In genomic region chr15:101068029-101068428, GRCm38 (mm10) we compare ENCODE assay signal across 13 mouse cellular contexts. TPM values are rescaled to one million over a fixed set of nuclear protein-coding genes. Genes with fewer than 3 reads are reported as not detected.
DNase-seq lines count a peak whose midpoint lies in the region; ATAC-seq lines count a peak whose summit lies in the region.
"Had no signal": no experiment of that assay in that cellular context is flagged by ENCODE, and none has a peak within 500 bp of the region (broad histone marks: within the 10 kb centered on the region; RNA-seq: fewer than 3 reads in every experiment).

No protein-coding gene starts in this region.

- no peak overlapping the region for H3K9ac ChIP-seq in forebrain, embryonic 12.5 days
- no peak overlapping the region for H3K9ac ChIP-seq in forebrain, embryonic 15.5 days (replicated peaks)
- H3K9ac ChIP-seq in lung, embryonic 15.5 days, result no peak overlapping the region
- H3K9ac ChIP-seq: limb, embryonic 13.5 days had no signal

- H3K4me1 ChIP-seq in forebrain, embryonic 12.5 days, result peaks cover 77% of the 10 kb centered on the region
- H3K4me1 ChIP-seq in forebrain, embryonic 15.5 days, result peaks cover 2% of the 10 kb centered on the region; the same call in 1 of the 2 replicates
- H3K4me1 ChIP-seq in lung, embryonic 15.5 days, result peaks cover 75% of the 10 kb centered on the region

- no peak for DNase-seq in lung, adult 18-20 months
- peak; percentile 42 for DNase-seq in heart, postnatal 25 days (ENCODE audit: low spot score)
- DNase-seq in lung, postnatal 14 days, result peak; percentile 44
- DNase-seq in frontal cortex, postnatal 36 days (ENCODE audit: low spot score in 2 of 2), result no peak
- no peak for DNase-seq in cerebellum, postnatal 36 days
- DNase-seq: embryo, embryonic 11 days; thymus, postnatal 14 days had no signal

- no peak overlapping the region for H3K4me2 ChIP-seq in forebrain, embryonic 12.5 days
- no peak overlapping the region for H3K4me2 ChIP-seq in forebrain, embryonic 15.5 days (replicated peaks)
- H3K4me2 ChIP-seq in lung, embryonic 15.5 days, result no peak overlapping the region
- H3K4me2 ChIP-seq: limb, embryonic 13.5 days had no signal

- ATAC-seq in forebrain, embryonic 12.5 days (ENCODE audit: low FRiP score), result no peak
- no peak for ATAC-seq in forebrain, embryonic 15.5 days (replicated peaks)
- ATAC-seq in lung, embryonic 15.5 days (ENCODE audit: borderline replicate concordance, extremely low read depth, low FRiP score, low TSS enrichment), result peak; percentile 65; the same call in 1 of the 2 replicates
- ATAC-seq: inflammation-experienced regulatory T-cells, adult 6 months had no signal

- peak overlapping the region; percentile 43; the same call in 1 of the 2 replicates for H3K27ac ChIP-seq in forebrain, embryonic 12.5 days
- no peak overlapping the region for H3K27ac ChIP-seq in forebrain, embryonic 15.5 days (replicated peaks)
- H3K27ac ChIP-seq in lung, embryonic 15.5 days, result peak overlapping the region; percentile 58

- H3K27me3 ChIP-seq in forebrain, embryonic 12.5 days, result peaks cover 7% of the 10 kb centered on the region; the same call in 1 of the 2 replicates
- H3K27me3 ChIP-seq in forebrain, embryonic 15.5 days, result no peaks in the 10 kb centered on the region
- H3K27me3 ChIP-seq in lung, embryonic 15.5 days, result no peaks in the 10 kb centered on the region
- H3K27me3 ChIP-seq: limb, embryonic 13.5 days had no signal

- H3K9me3 ChIP-seq in forebrain, embryonic 12.5 days, result no peaks in the 10 kb centered on the region
- H3K9me3 ChIP-seq in forebrain, embryonic 15.5 days, result no peaks in the 10 kb centered on the region
- no peaks in the 10 kb centered on the region for H3K9me3 ChIP-seq in lung, embryonic 15.5 days
- H3K9me3 ChIP-seq: limb, embryonic 13.5 days had no signal

- no peaks in the 10 kb centered on the region for H3K36me3 ChIP-seq in forebrain, embryonic 12.5 days (replicated peaks)
- H3K36me3 ChIP-seq in forebrain, embryonic 15.5 days, result no peaks in the 10 kb centered on the region
- no peaks in the 10 kb centered on the region for H3K36me3 ChIP-seq in lung, embryonic 15.5 days

- 59% methylated on average over 3 of the region's 3 CpGs for WGBS in forebrain, embryonic 12.5 days
- 67% methylated on average over 3 of the region's 3 CpGs for WGBS in forebrain, embryonic 15.5 days
- 24% methylated on average over 3 of the region's 3 CpGs for WGBS in lung, embryonic 15.5 days

- H3K4me3 ChIP-seq in forebrain, embryonic 12.5 days (replicated peaks), result no peak overlapping the region
- no peak overlapping the region for H3K4me3 ChIP-seq in forebrain, embryonic 15.5 days
- no peak overlapping the region for H3K4me3 ChIP-seq in lung, embryonic 15.5 days
- H3K4me3 ChIP-seq: limb, embryonic 13.5 days had no signal

- intact Hi-C loops in heart, postnatal 25 days (cut with DNase I), result no loop called here

RNA-seq across cellular contexts. Expression of gene Fignl2, which starts 10.3 kb away (rescaled TPM):
- 0.21 and 0.22 TPM in 2 replicates for polyA plus RNA-seq in forebrain, embryonic 12.5 days (2016; fragmentation: Nextera tagmentation; extraction: Ambion mirVana)
- not detected in 2 replicates for polyA plus RNA-seq in forebrain, embryonic 15.5 days (2015; fragmentation: Nextera tagmentation; extraction: Ambion mirVana)
- polyA plus RNA-seq in lung, embryonic 15.5 days (2015; fragmentation: Nextera tagmentation; extraction: Ambion mirVana), result 0.19 and 0.24 TPM in 2 replicates
- 1 to 10 TPM; 1.3 to 1.4 TPM for total RNA-seq in heart, postnatal 25 days (2021)
- polyA plus RNA-seq: inflammation-experienced regulatory T-cells, adult 6 months had no signal

RNA-seq across cellular contexts. Expression of gene Gm47841, which starts 20.8 kb away (rescaled TPM):
- not detected in 2 replicates for polyA plus RNA-seq in forebrain, embryonic 12.5 days (2016; fragmentation: Nextera tagmentation; extraction: Ambion mirVana)
- not detected in 2 replicates for polyA plus RNA-seq in forebrain, embryonic 15.5 days (2015; fragmentation: Nextera tagmentation; extraction: Ambion mirVana)
- polyA plus RNA-seq in lung, embryonic 15.5 days (2015; fragmentation: Nextera tagmentation; extraction: Ambion mirVana), result 0.19 TPM in 1 of 2 replicates, not detected in the other
- total RNA-seq in heart, postnatal 25 days (2021), result not detected
- polyA plus RNA-seq: frontal cortex, adult 2 months; inflammation-experienced regulatory T-cells, adult 6 months; limb, embryonic 13.5 days had no signal

RNA-seq across cellular contexts. Expression of gene Ankrd33, which starts 47.5 kb away (rescaled TPM):
- polyA plus RNA-seq in forebrain, embryonic 12.5 days (2016; fragmentation: Nextera tagmentation; extraction: Ambion mirVana), result not detected in 2 replicates
- polyA plus RNA-seq in forebrain, embryonic 15.5 days (2015; fragmentation: Nextera tagmentation; extraction: Ambion mirVana), result not detected in 2 replicates
- polyA plus RNA-seq in lung, embryonic 15.5 days (2015; fragmentation: Nextera tagmentation; extraction: Ambion mirVana), result not detected in 2 replicates
- not detected for total RNA-seq in heart, postnatal 25 days (2021)
- polyA plus RNA-seq: frontal cortex, adult 2 months; inflammation-experienced regulatory T-cells, adult 6 months; limb, embryonic 13.5 days had no signal

Comparison
In these comparisons a context has a peak if more than half of its experiments do, and no peak if none do; other contexts are left out.
1. DNase-seq: peak in heart, postnatal 25 days (single experiment) and lung, postnatal 14 days (single experiment); none in lung, adult 18-20 months (0 of 2), frontal cortex, postnatal 36 days (0 of 2) and cerebellum, postnatal 36 days (0 of 2).